Mouse (Mus musculus): ENCODE results near the gene Filip1.

- TF ChIP-seq POLR2A (IDR thresholded peaks at IDR 0.05; ENCODE audit: low read depth, low read length) (no peak), CTCF (IDR thresholded peaks at IDR 0.05; ENCODE audit: extremely low read depth, insufficient read length, insufficient replicate concordance, low read depth, low read length) (no peak)
Observed at GRCm38 (mm10) chr9:79898815-79899214, 113.8 kb downstream of the Filip1 start.
